In genomic region chr1:170997756-170998655, GRCm38 (mm10) we compare ENCODE assay signal across 8 mouse cellular contexts. TPM values are rescaled to one million over a fixed set of nuclear protein-coding genes. Genes with fewer than 3 reads are reported as not detected.
DNase-seq lines count a peak whose midpoint lies in the region; ATAC-seq and TF ChIP-seq lines count a peak whose summit lies in the region.

No protein-coding gene starts in this region.

- H3K9me3 ChIP-seq in CH12.LX (replicated peaks; ENCODE audit: low read length): no peaks in the 10 kb centered on the region
- H3K9me3 ChIP-seq in embryonic facial prominence, embryonic 10.5 days: no peaks in the 10 kb centered on the region
- H3K9me3 ChIP-seq in heart, embryonic 14.5 days (ENCODE audit: control insufficient read depth, low read length): no peaks in the 10 kb centered on the region

- peak; percentile 66 for DNase-seq in 3T3-L1 (ENCODE audit: low read depth, low spot score)
- peak; percentile 75 for DNase-seq in CH12.LX (ENCODE audit: extremely low read depth)
- DNase-seq in embryonic facial prominence, embryonic 10.5 days (ENCODE audit: low spot score): peak; percentile 30
- DNase-seq in layer of hippocampus, adult 2 months (ENCODE audit: low spot score in 2 of 2): peak; percentile 20 to 61
- DNase-seq in lung, adult 2 months: peak; percentile 23
- no peak for DNase-seq in MN1 (ENCODE audit: low spot score)

- no peak for TF ChIP-seq EP300 in CH12.LX (IDR thresholded peaks at IDR 0.05; ENCODE audit: low read length)

- dilution Hi-C loops in CH12.LX (cut with MboI; ENCODE audit: extremely low pct_ligation_motif_present, extremely low pct_unique_long_range_greater_than_20kb, low sequenced_read_pairs): no loop called here

- H3K4me1 ChIP-seq in CH12.LX (ENCODE audit: control insufficient read depth in 1 of 2, insufficient read depth in 2 of 2): peaks cover 3 to 32% of the 10 kb centered on the region in 2 experiments
- H3K4me1 ChIP-seq in embryonic facial prominence, embryonic 10.5 days: no peaks in the 10 kb centered on the region; the same call in 1 of the 2 replicates
- peaks cover 0 to 4% of the 10 kb centered on the region in 2 experiments; a peak in 1 of 4 replicates for H3K4me1 ChIP-seq in heart, embryonic 14.5 days (ENCODE audit: control insufficient read depth in 2 of 2, insufficient read depth in 2 of 2, low read length in 2 of 2)
- H3K4me1 ChIP-seq in lung, adult 2 months (ENCODE audit: control insufficient read depth, insufficient read depth, low read length): no peaks in the 10 kb centered on the region
- H3K4me1 ChIP-seq in olfactory bulb, adult 2 months (ENCODE audit: control insufficient read depth, insufficient read depth, low read length): peaks cover 3% of the 10 kb centered on the region; the same call in 1 of the 2 replicates

- H3K4me2 ChIP-seq in CH12.LX (ENCODE audit: insufficient read depth, low read depth, poor library complexity, severe bottlenecking): peak overlapping the region; percentile 79
- peak overlapping the region; percentile 61 for H3K4me2 ChIP-seq in heart, embryonic 14.5 days (ENCODE audit: low read length)

- peak overlapping the region; percentile 57 for H3K9ac ChIP-seq in CH12.LX (ENCODE audit: insufficient read depth, low read depth)
- H3K9ac ChIP-seq in heart, embryonic 14.5 days (ENCODE audit: low read length): peak overlapping the region; percentile 34; the same call in 1 of the 2 replicates

- ATAC-seq in heart, embryonic 14.5 days (ENCODE audit: insufficient number of reproducible peaks, insufficient read depth, low FRiP score, low read depth): no peak

- H3K27me3 ChIP-seq in CH12.LX (replicated peaks): no peaks in the 10 kb centered on the region
- no peaks in the 10 kb centered on the region for H3K27me3 ChIP-seq in embryonic facial prominence, embryonic 10.5 days (replicated peaks; ENCODE audit: low read depth, poor library complexity, severe bottlenecking)
- peaks cover 4% of the 10 kb centered on the region for H3K27me3 ChIP-seq in heart, embryonic 14.5 days (ENCODE audit: control insufficient read depth, insufficient read depth, low read length)

- no peaks in the 10 kb centered on the region for H3K36me3 ChIP-seq in CH12.LX (replicated peaks in 1 of 2; ENCODE audit: control insufficient read depth in 1 of 2, insufficient read depth in 1 of 2, low read length in 1 of 2)
- H3K36me3 ChIP-seq in embryonic facial prominence, embryonic 10.5 days (replicated peaks): no peaks in the 10 kb centered on the region
- H3K36me3 ChIP-seq in heart, embryonic 14.5 days (ENCODE audit: control insufficient read depth, insufficient read depth, low read length): no peaks in the 10 kb centered on the region

- no peak for TF ChIP-seq CTCF in CH12.LX (conservative IDR thresholded peaks at IDR 0.05 in 1 of 2, IDR thresholded peaks at IDR 0.05 in 1 of 2; ENCODE audit: low read depth in 2 of 2, low read length in 2 of 2)
- TF ChIP-seq CTCF in layer of hippocampus, adult 2 months (conservative IDR thresholded peaks at IDR 0.05): no peak
- no peak for TF ChIP-seq CTCF in lung, adult 2 months (IDR thresholded peaks at IDR 0.05; ENCODE audit: insufficient read depth, low read length)
- TF ChIP-seq CTCF in olfactory bulb, adult 2 months (IDR thresholded peaks at IDR 0.05; ENCODE audit: insufficient read depth, low read depth, low read length): no peak

- no peak for TF ChIP-seq RAD21 in CH12.LX (IDR thresholded peaks at IDR 0.05; ENCODE audit: low read depth, low read length)

- in situ Hi-C loops in CH12.LX (cut with MboI; ENCODE audit: low pct_ligation_motif_present, low pct_unique_long_range_greater_than_20kb, low sequenced_read_pairs): loop anchor here (25.0 kb wide), 1 partner anchor 361 kb away; the partner anchor contains the start of gene Olfml2b

- TF ChIP-seq POLR2A in CH12.LX (IDR thresholded peaks at IDR 0.05; ENCODE audit: low read depth, low read length): peak; percentile 68
- TF ChIP-seq POLR2A in lung, adult 2 months (IDR thresholded peaks at IDR 0.05; ENCODE audit: borderline replicate concordance, extremely low read depth, low read depth, low read length): no peak
- TF ChIP-seq POLR2A in olfactory bulb, adult 2 months (IDR thresholded peaks at IDR 0.05; ENCODE audit: insufficient read depth, low read depth, low read length): no peak

- 63% methylated on average over 21 of the region's 21 CpGs for WGBS in embryonic facial prominence, embryonic 10.5 days
- 44% methylated on average over 21 of the region's 21 CpGs for WGBS in heart, embryonic 14.5 days
- 45% methylated on average over 21 of the region's 21 CpGs for WGBS in lung, adult 2 months
- 56% methylated on average over 21 of the region's 21 CpGs for WGBS in olfactory bulb, adult 2 months

- H3K4me3 ChIP-seq in CH12.LX (replicated peaks in 1 of 3; ENCODE audit: low read depth in 2 of 3, low read length in 2 of 3, poor library complexity in 1 of 3): peak overlapping the region; percentile 52 to 60 (median 58)
- H3K4me3 ChIP-seq in embryonic facial prominence, embryonic 10.5 days: peak overlapping the region; percentile 34; the same call in 1 of the 2 replicates
- peak overlapping the region; percentile 26 to 27 for H3K4me3 ChIP-seq in heart, embryonic 14.5 days (ENCODE audit: control insufficient read depth in 1 of 2, insufficient read depth in 1 of 2, low read depth in 1 of 2, low read length in 2 of 2)
- peak overlapping the region; percentile 46 for H3K4me3 ChIP-seq in layer of hippocampus, adult 2 months
- H3K4me3 ChIP-seq in lung, adult 2 months (replicated peaks; ENCODE audit: extremely low read depth, low read depth, low read length): peak overlapping the region; percentile 37
- peak overlapping the region; percentile 15; the same call in 1 of the 2 replicates for H3K4me3 ChIP-seq in olfactory bulb, adult 2 months (ENCODE audit: insufficient read depth, low read depth, low read length)

- peak overlapping the region; percentile 93 for H3K27ac ChIP-seq in CH12.LX (ENCODE audit: insufficient read depth, low read depth)
- H3K27ac ChIP-seq in embryonic facial prominence, embryonic 10.5 days (replicated peaks): no peak overlapping the region
- H3K27ac ChIP-seq in heart, embryonic 14.5 days (replicated peaks in 1 of 2; ENCODE audit: control insufficient read depth in 1 of 2, insufficient read depth in 1 of 2, low read depth in 2 of 2, low read length in 2 of 2): no peak overlapping the region
- peak overlapping the region; percentile 56 for H3K27ac ChIP-seq in layer of hippocampus, adult 2 months
- no peak overlapping the region for H3K27ac ChIP-seq in olfactory bulb, adult 2 months (ENCODE audit: insufficient read depth, low read depth, low read length)

- H3K79me2 ChIP-seq in CH12.LX (replicated peaks; ENCODE audit: control insufficient read depth, extremely low read depth, insufficient read depth, poor library complexity, severe bottlenecking): no peaks in the 10 kb centered on the region

TF ChIP-seq in CH12.LX, 34 proteins besides CTCF, POLR2A, EP300 and RAD21 (continues in another document):
- TF ChIP-seq TBP (conservative IDR thresholded peaks at IDR 0.05; ENCODE audit: low read depth, low read length) (0 out of 2 replicates have a peak, but pooled peaks have one; percentile 22), MAFK (IDR thresholded peaks at IDR 0.05; ENCODE audit: insufficient replicate concordance, low read length) (peak; percentile 15; the same call in 1 of the 2 replicates), NRF1 (IDR thresholded peaks at IDR 0.05; ENCODE audit: low read depth, low read length) (0 out of 2 replicates have a peak, but pooled peaks have one; percentile 54), UBTF (IDR thresholded peaks at IDR 0.05; ENCODE audit: low read depth, low read length) (no peak), ZC3H11A (IDR thresholded peaks at IDR 0.05; ENCODE audit: low read depth, low read length) (no peak), KAT2A (IDR thresholded peaks at IDR 0.05; ENCODE audit: insufficient replicate concordance, low read length) (no peak), CHD2 (IDR thresholded peaks at IDR 0.05; ENCODE audit: low read length) (no peak), USF2 (conservative IDR thresholded peaks at IDR 0.05; ENCODE audit: low read depth, low read length) (peak; percentile 70), GABPA (IDR thresholded peaks at IDR 0.05; ENCODE audit: insufficient replicate concordance, low read depth, low read length) (no peak), NELFE (IDR thresholded peaks at IDR 0.05; ENCODE audit: low read depth, low read length) (0 out of 2 replicates have a peak, but pooled peaks have one; percentile 2), CHD1 (IDR thresholded peaks at IDR 0.05; ENCODE audit: low read depth, low read length) (no peak), JUN (IDR thresholded peaks at IDR 0.05; ENCODE audit: insufficient read depth, low read depth, low read length) (no peak), JUND (conservative IDR thresholded peaks at IDR 0.05; ENCODE audit: low read depth, low read length) (no peak), MXI1 (IDR thresholded peaks at IDR 0.05; ENCODE audit: low read depth, low read length) (no peak; the same call in none of the 2 replicates), HCFC1 (IDR thresholded peaks at IDR 0.05; ENCODE audit: low read depth, low read length) (no peak), TCF12 (IDR thresholded peaks at IDR 0.05; ENCODE audit: low read depth, low read length) (0 out of 2 replicates have a peak, but pooled peaks have one; percentile 9), ZKSCAN1 (IDR thresholded peaks at IDR 0.05; ENCODE audit: borderline replicate concordance, low read depth, low read length) (no peak)

RNA-seq across cellular contexts. Expression of gene Fcgr4, which starts 20.7 kb away (rescaled TPM):
- total RNA-seq in CH12.LX (2012; rRNA removed): 48.4 and 56.8 TPM in 2 replicates
- total RNA-seq in CH12.LX (2014; rRNA removed): 41.8 and 50.2 TPM in 2 replicates
- polyA plus RNA-seq in CH12.LX (2012; ENCODE audit: insufficient read length, low read depth): 46.7 and 52.8 TPM in 2 replicates
- polyA plus RNA-seq in embryonic facial prominence, embryonic 10.5 days (2016; fragmentation: Nextera tagmentation; extraction: Ambion mirVana): 0.31 TPM in 1 of 2 replicates, not detected in the other
- polyA plus RNA-seq in heart, embryonic 14.5 days (2014; fragmentation: Nextera tagmentation; extraction: Ambion mirVana): 1.0 and 1.5 TPM in 2 replicates
- not detected for total RNA-seq in layer of hippocampus, adult 2 months (2021)
- 6.8 and 7.9 TPM in 2 replicates for polyA plus RNA-seq in lung, adult 2 months (2012; rRNA removed)
- not detected in 2 replicates for polyA plus RNA-seq in olfactory bulb, adult 2 months (2012; ENCODE audit: insufficient read depth, insufficient read length, low replicate concordance, missing spikeins)

RNA-seq across cellular contexts. Expression of gene Fcgr2b, which starts 21.7 kb away (rescaled TPM):
- total RNA-seq in CH12.LX (2012; rRNA removed) (20.2 and 31.8 TPM in 2 replicates), CH12.LX (2014; rRNA removed) (29.5 and 31.1 TPM in 2 replicates)
- polyA plus RNA-seq in CH12.LX (2012; ENCODE audit: insufficient read length, low read depth): 36.1 and 44.3 TPM in 2 replicates
- not detected in 2 replicates for polyA plus RNA-seq in embryonic facial prominence, embryonic 10.5 days (2016; fragmentation: Nextera tagmentation; extraction: Ambion mirVana)
- polyA plus RNA-seq in heart, embryonic 14.5 days (2014; fragmentation: Nextera tagmentation; extraction: Ambion mirVana): 0.82 and 1.1 TPM in 2 replicates
- 1 to 10 TPM; 2.7 to 4.4 TPM for total RNA-seq in layer of hippocampus, adult 2 months (2021)
- 16.3 and 16.4 TPM in 2 replicates for polyA plus RNA-seq in lung, adult 2 months (2012; rRNA removed)
- not detected in 2 replicates for polyA plus RNA-seq in olfactory bulb, adult 2 months (2012; ENCODE audit: insufficient read depth, insufficient read length, low replicate concordance, missing spikeins)

Comparison
In these comparisons a context has a peak if more than half of its experiments do, and no peak if none do; other contexts are left out.
1. H3K27ac ChIP-seq: peak in CH12.LX (single experiment) and layer of hippocampus, adult 2 months (single experiment); none in embryonic facial prominence, embryonic 10.5 days (single experiment), heart, embryonic 14.5 days (0 of 2) and olfactory bulb, adult 2 months (single experiment).
2. Peak in every context shown above with its lines, with median percentiles within 50 percentile points of each other: H3K4me3 ChIP-seq.